Mouse (Mus musculus): ENCODE data around the gene Dcaf15. TPM values are rescaled to one million over a fixed set of nuclear protein-coding genes. Genes with fewer than 3 reads are reported as not detected.

The Dcaf15 gene
- polyA plus RNA-seq, 1 experiment from 2014 or later = 14.5 TPM

DNA sequence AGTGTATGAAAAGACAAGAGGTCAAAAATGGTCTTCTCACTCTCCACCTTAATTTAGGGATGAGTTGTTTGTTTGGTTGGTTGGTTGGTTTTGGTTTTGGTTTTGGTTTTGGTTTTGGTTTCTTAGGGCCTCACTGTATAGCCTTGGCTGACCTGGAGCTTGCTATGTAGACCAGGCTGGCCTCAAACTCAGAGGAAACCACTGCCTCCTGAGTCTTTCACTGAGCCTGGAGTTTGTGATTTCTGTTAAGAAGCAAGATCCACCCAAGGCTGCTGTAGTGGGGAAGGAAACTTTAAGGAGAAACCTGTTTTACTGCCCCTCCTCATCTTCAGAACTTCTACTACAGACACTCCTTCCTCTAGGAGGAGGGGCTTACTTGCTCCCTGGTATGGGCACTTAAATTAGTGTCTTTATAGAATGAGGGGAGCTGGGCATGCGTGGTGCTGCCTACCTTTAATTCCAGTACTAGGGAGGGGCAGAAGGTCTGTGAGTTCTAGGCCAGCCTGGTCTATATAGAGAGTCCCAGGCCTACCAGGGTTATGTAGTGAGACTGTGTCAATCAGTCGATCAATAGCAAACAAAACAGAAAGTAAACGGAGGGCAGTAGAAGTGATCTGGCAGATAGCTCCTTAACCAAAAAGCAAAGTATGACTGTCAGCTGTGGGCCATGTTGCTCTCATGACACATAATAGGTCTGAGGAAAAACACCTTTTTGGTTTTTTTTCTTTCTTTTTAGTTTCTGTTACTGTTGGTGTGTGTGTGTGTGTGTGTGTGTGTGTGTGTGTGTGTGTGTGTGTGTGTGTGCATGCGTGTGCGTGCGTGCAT lies 1.9 kb upstream of the Dcaf15 start:
- DNase-seq (ENCODE audit: low spot score) (no peak), ATAC-seq (replicated peaks; ENCODE audit: low FRiP score) (no peak)
- Histone ChIP-seq H3K4me2 (ENCODE audit: low read depth, low read length, severe bottlenecking) (no peak overlapping the region), H3K4me3 (ENCODE audit: low read depth, low read length) (no peak overlapping the region), H3K36me3 (ENCODE audit: control insufficient read depth, insufficient read depth, low read length) (peaks cover 3% of the 10 kb centered on the region; the same call in 1 of the 2 replicates), H3K9ac (ENCODE audit: low read length) (no peak overlapping the region), H3K27ac (ENCODE audit: low read depth, low read length) (no peak overlapping the region), H3K9me3 (ENCODE audit: control insufficient read depth, low read length) (no peaks in the 10 kb centered on the region; the same call in 1 of the 2 replicates), H3K27me3 (ENCODE audit: control insufficient read depth, insufficient read depth, low read length) (no peaks in the 10 kb centered on the region), H3K4me1 (replicated peaks; ENCODE audit: control insufficient read depth, insufficient read depth, low read length) (peaks cover 5% of the 10 kb centered on the region; the same call in 1 of the 2 replicates)
- WGBS = 93% methylated on average over 6 of the region's 6 CpGs

GRCm38 (mm10) chr8:84105676-84106075 lies 1.1 kb upstream of the Dcaf15 start:
- 82% methylated on average over 2 of the region's 2 CpGs for WGBS
- H3K27ac ChIP-seq (ENCODE audit: low read depth, low read length) = no peak overlapping the region
- H3K36me3 ChIP-seq (ENCODE audit: control insufficient read depth, insufficient read depth, low read length) = peaks cover 3% of the 10 kb centered on the region; the same call in 1 of the 2 replicates
- H3K4me2 ChIP-seq (ENCODE audit: low read depth, low read length, severe bottlenecking) = no peak overlapping the region
- no peak for ATAC-seq (replicated peaks; ENCODE audit: low FRiP score)
- H3K27me3 ChIP-seq (ENCODE audit: control insufficient read depth, insufficient read depth, low read length) = no peaks in the 10 kb centered on the region
- H3K9ac ChIP-seq (ENCODE audit: low read length) = no peak overlapping the region
- peaks cover 5% of the 10 kb centered on the region; the same call in 1 of the 2 replicates for H3K4me1 ChIP-seq (replicated peaks; ENCODE audit: control insufficient read depth, insufficient read depth, low read length)
- DNase-seq (ENCODE audit: low spot score) = no peak
- no peaks in the 10 kb centered on the region; the same call in 1 of the 2 replicates for H3K9me3 ChIP-seq (ENCODE audit: control insufficient read depth, low read length)
- H3K4me3 ChIP-seq (ENCODE audit: low read depth, low read length) = no peak overlapping the region

GRCm38 (mm10) chr8:84104221-84104620 lies 347 bp downstream of the Dcaf15 start:
- Histone ChIP-seq H3K27me3 (ENCODE audit: control insufficient read depth, insufficient read depth, low read length) (no peaks in the 10 kb centered on the region), H3K27ac (ENCODE audit: low read depth, low read length) (peak overlapping the region; percentile 87), H3K4me1 (replicated peaks; ENCODE audit: control insufficient read depth, insufficient read depth, low read length) (peaks cover 5% of the 10 kb centered on the region; the same call in 1 of the 2 replicates), H3K4me3 (ENCODE audit: low read depth, low read length) (peak overlapping the region; percentile 70), H3K9ac (ENCODE audit: low read length) (peak overlapping the region; percentile 79), H3K36me3 (ENCODE audit: control insufficient read depth, insufficient read depth, low read length) (peaks cover 3% of the 10 kb centered on the region; the same call in 1 of the 2 replicates), H3K9me3 (ENCODE audit: control insufficient read depth, low read length) (no peaks in the 10 kb centered on the region; the same call in 1 of the 2 replicates), H3K4me2 (ENCODE audit: low read depth, low read length, severe bottlenecking) (peak overlapping the region; percentile 83)
- ATAC-seq (replicated peaks; ENCODE audit: low FRiP score) (peak; percentile 79), DNase-seq (ENCODE audit: low spot score) (peak; percentile 91)
- 0% methylated on average over 22 of the region's 29 CpGs for WGBS

- DNase-seq (ENCODE audit: low spot score) (no peak), ATAC-seq (replicated peaks; ENCODE audit: low FRiP score) (no peak)
- no peaks in the 10 kb centered on the region; the same call in 1 of the 2 replicates for H3K9me3 ChIP-seq (ENCODE audit: control insufficient read depth, low read length)
- H3K27ac ChIP-seq (ENCODE audit: low read depth, low read length) = peak overlapping the region; percentile 87; the same call in 1 of the 2 replicates
- H3K4me2 ChIP-seq (ENCODE audit: low read depth, low read length, severe bottlenecking) = peak overlapping the region; percentile 83
- peaks cover 3% of the 10 kb centered on the region; the same call in 1 of the 2 replicates for H3K36me3 ChIP-seq (ENCODE audit: control insufficient read depth, insufficient read depth, low read length)
- 53% methylated on average over 3 of the region's 3 CpGs for WGBS
- peak overlapping the region; percentile 79 for H3K9ac ChIP-seq (ENCODE audit: low read length)
- H3K4me1 ChIP-seq (replicated peaks; ENCODE audit: control insufficient read depth, insufficient read depth, low read length) = peaks cover 5% of the 10 kb centered on the region; the same call in 1 of the 2 replicates
- H3K27me3 ChIP-seq (ENCODE audit: control insufficient read depth, insufficient read depth, low read length) = no peaks in the 10 kb centered on the region
- peak overlapping the region; percentile 70 for H3K4me3 ChIP-seq (ENCODE audit: low read depth, low read length)
Measured at GRCm38 (mm10) chr8:84103601-84104000, 967 bp downstream of the Dcaf15 start.

DNA sequence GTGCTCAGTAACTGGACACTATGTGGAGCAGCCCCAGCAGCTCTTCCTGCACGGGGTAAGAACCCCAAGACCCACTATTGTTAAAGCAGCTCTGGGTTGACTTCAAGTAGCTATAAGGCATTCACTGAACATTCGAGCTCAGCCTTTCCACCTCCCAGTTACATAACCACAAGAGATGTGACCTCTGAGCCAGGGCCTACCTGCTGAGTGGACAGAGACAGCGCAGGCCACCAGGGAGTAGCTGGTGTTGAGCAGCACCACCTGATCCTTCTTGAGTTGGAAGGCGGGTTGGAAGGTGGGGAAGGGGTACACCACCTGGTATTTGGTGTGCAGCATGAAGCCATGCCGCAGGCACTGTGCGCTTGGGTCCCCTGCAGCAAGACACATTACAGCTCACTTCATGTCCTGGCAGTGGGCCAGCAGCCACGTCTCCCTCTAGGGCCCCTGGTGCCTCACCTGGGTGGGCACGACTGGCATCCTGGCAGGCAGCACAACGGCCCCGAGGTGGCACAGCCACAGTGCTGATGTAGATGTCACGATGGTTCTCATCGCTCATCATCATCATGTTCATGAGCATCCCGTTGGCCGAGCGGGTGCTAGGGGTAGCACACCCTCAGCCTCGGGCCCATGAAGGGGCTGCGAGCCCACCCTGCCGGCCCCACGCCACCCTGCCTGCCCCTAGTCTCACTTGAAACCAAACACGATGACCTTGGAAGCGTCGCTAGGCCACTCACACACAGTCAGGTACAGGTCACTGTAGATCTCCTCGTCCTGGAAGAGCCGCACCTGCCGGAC lies 2.9 kb downstream of the Dcaf15 start:
- no peak overlapping the region for H3K9ac ChIP-seq (ENCODE audit: low read length)
- peaks cover 5% of the 10 kb centered on the region; the same call in 1 of the 2 replicates for H3K4me1 ChIP-seq (replicated peaks; ENCODE audit: control insufficient read depth, insufficient read depth, low read length)
- ATAC-seq (replicated peaks; ENCODE audit: low FRiP score) (no peak), DNase-seq (ENCODE audit: low spot score) (no peak)
- H3K4me2 ChIP-seq (ENCODE audit: low read depth, low read length, severe bottlenecking) = no peak overlapping the region
- H3K36me3 ChIP-seq (ENCODE audit: control insufficient read depth, insufficient read depth, low read length) = peaks cover 14% of the 10 kb centered on the region; the same call in 1 of the 2 replicates
- no peaks in the 10 kb centered on the region for H3K9me3 ChIP-seq (ENCODE audit: control insufficient read depth, low read length)
- H3K4me3 ChIP-seq (ENCODE audit: low read depth, low read length) = no peak overlapping the region
- no peak overlapping the region for H3K27ac ChIP-seq (ENCODE audit: low read depth, low read length)
- WGBS = 95% methylated on average over 25 of the region's 25 CpGs
- no peaks in the 10 kb centered on the region for H3K27me3 ChIP-seq (ENCODE audit: control insufficient read depth, insufficient read depth, low read length)

DNA sequence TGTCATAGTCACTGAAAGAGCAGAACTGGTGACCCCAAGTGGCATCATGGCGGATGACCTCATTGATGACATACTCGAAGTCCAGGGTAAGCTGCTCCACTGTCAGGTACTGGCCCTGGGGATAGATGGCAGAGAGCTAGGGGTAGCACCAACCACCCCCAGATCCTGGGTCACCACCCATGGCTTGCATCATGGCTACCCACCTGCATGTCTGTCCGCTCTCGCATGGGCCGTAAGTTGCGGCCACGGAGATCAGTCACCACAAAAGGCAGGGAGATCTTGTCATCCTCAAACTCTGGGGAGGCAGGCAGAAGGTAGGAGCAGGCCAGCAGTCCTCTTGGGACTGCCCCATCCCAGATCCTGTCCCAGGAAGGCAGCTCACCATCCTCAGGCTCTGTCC lies 6.2 kb downstream of the Dcaf15 start:
- Histone ChIP-seq H3K4me3 (ENCODE audit: low read depth, low read length) (no peak overlapping the region), H3K9ac (ENCODE audit: low read length) (no peak overlapping the region), H3K4me2 (ENCODE audit: low read depth, low read length, severe bottlenecking) (no peak overlapping the region), H3K9me3 (ENCODE audit: control insufficient read depth, low read length) (no peaks in the 10 kb centered on the region), H3K27ac (ENCODE audit: low read depth, low read length) (no peak overlapping the region), H3K4me1 (replicated peaks; ENCODE audit: control insufficient read depth, insufficient read depth, low read length) (peaks cover 2% of the 10 kb centered on the region; the same call in 1 of the 2 replicates), H3K27me3 (ENCODE audit: control insufficient read depth, insufficient read depth, low read length) (no peaks in the 10 kb centered on the region), H3K36me3 (ENCODE audit: control insufficient read depth, insufficient read depth, low read length) (peaks cover 22% of the 10 kb centered on the region)
- 96% methylated on average over 7 of the region's 7 CpGs for WGBS
- no peak for DNase-seq (ENCODE audit: low spot score)
- ATAC-seq (replicated peaks; ENCODE audit: low FRiP score) = no peak

DNA sequence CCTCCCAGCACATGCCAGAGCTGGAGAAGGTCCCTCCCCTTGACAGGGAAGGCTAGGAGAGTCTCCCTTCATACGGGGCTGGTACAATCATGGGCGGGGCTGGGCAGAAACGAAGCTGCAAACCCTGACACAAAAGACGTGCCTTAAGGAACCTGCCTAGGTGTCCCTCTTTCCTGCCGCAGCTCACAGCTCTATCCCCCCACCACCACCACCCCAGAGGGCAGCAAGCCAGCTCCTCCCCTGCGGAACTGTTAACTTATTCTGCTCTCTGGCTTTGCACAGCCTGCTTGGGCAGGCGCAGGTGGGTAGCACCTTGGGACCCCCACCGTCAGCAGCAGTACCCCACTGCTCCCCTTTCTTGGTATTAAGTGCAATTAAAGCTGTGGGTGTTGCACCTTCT lies 8.5 kb downstream of the Dcaf15 start:
- Histone ChIP-seq H3K36me3 (ENCODE audit: control insufficient read depth, insufficient read depth, low read length) (peaks cover 25% of the 10 kb centered on the region), H3K27me3 (ENCODE audit: control insufficient read depth, insufficient read depth, low read length) (no peaks in the 10 kb centered on the region), H3K9ac (ENCODE audit: low read length) (no peak overlapping the region), H3K27ac (ENCODE audit: low read depth, low read length) (no peak overlapping the region), H3K4me2 (ENCODE audit: low read depth, low read length, severe bottlenecking) (no peak overlapping the region), H3K4me1 (replicated peaks; ENCODE audit: control insufficient read depth, insufficient read depth, low read length) (no peaks in the 10 kb centered on the region), H3K4me3 (ENCODE audit: low read depth, low read length) (no peak overlapping the region), H3K9me3 (ENCODE audit: control insufficient read depth, low read length) (no peaks in the 10 kb centered on the region)
- ATAC-seq (replicated peaks; ENCODE audit: low FRiP score) (no peak), DNase-seq (ENCODE audit: low spot score) (no peak)
- WGBS = 66% methylated on average over 8 of the region's 8 CpGs

- no peaks in the 10 kb centered on the region for H3K9me3 ChIP-seq (ENCODE audit: control insufficient read depth, low read length)
- no peak overlapping the region for H3K4me3 ChIP-seq (ENCODE audit: low read depth, low read length)
- DNase-seq (ENCODE audit: low spot score) (no peak), ATAC-seq (replicated peaks; ENCODE audit: low FRiP score) (no peak)
- H3K27me3 ChIP-seq (ENCODE audit: control insufficient read depth, insufficient read depth, low read length) = no peaks in the 10 kb centered on the region
- 94% methylated on average over 8 of the region's 8 CpGs for WGBS
- H3K4me1 ChIP-seq (replicated peaks; ENCODE audit: control insufficient read depth, insufficient read depth, low read length) = no peaks in the 10 kb centered on the region
- no peak overlapping the region for H3K4me2 ChIP-seq (ENCODE audit: low read depth, low read length, severe bottlenecking)
- H3K27ac ChIP-seq (ENCODE audit: low read depth, low read length) = no peak overlapping the region
- H3K36me3 ChIP-seq (ENCODE audit: control insufficient read depth, insufficient read depth, low read length) = peaks cover 12% of the 10 kb centered on the region
- H3K9ac ChIP-seq (ENCODE audit: low read length) = no peak overlapping the region
Measured at GRCm38 (mm10) chr8:84090585-84090984, 14.0 kb downstream of the Dcaf15 start.
